Mouse (Mus musculus) embryonic facial prominence, embryonic 12.5 days (tissue): ENCODE measurements at regions not wholly inside any gene's neighbourhood (a gene's known extent, or its start where the extent isn't known, plus 50 kb on each side); places are given as distances from the start of the nearest gene placed in this dataset.

Source experiments
- ATAC-seq: fragments of 200-750 bp; cut with Nextera tagmentation; 2 replicates; pipeline ENCODE4 v1.8.0; 2017; ENCODE audit not compliant: insufficient number of reproducible peaks, insufficient read depth, low FRiP score, low TSS enrichment
- H3K27ac ChIP-seq: fragments of 300-500 bp; sonication (generic); 2 replicates; pipeline ENCODE4 v1.5.1; 2016; ENCODE audit warnings: mild to moderate bottlenecking
- H3K27me3 ChIP-seq: fragments of 300-500 bp; sonication (generic); 2 replicates; pipeline ENCODE4 v1.6.1; 2016; ENCODE audit warnings: mild to moderate bottlenecking, moderate library complexity
- H3K36me3 ChIP-seq: fragments of 300-500 bp; sonication (generic); 2 replicates; pipeline ENCODE4 v1.6.1; 2016; ENCODE audit warnings: mild to moderate bottlenecking
- H3K4me1 ChIP-seq: fragments of 300-500 bp; sonication (generic); 2 replicates; pipeline ENCODE4 v1.6.1; 2016
- H3K4me2 ChIP-seq: fragments of 300-500 bp; sonication (generic); replicated peaks from 2 replicates; pipeline ENCODE4 v1.6.1; 2016; ENCODE audit warnings: mild to moderate bottlenecking, moderate library complexity
- H3K4me3 ChIP-seq: fragments of 300-500 bp; sonication (generic); 2 replicates; pipeline ENCODE4 v1.5.1; 2016; ENCODE audit warnings: mild to moderate bottlenecking
- H3K9ac ChIP-seq: fragments of 300-500 bp; sonication (generic); 2 replicates; pipeline ENCODE4 v1.6.1; 2016; ENCODE audit warnings: mild to moderate bottlenecking, moderate library complexity
- H3K9me3 ChIP-seq: fragments of 300-500 bp; sonication (generic); 2 replicates; pipeline ENCODE4 v1.6.1; 2016; ENCODE audit warnings: mild to moderate bottlenecking, moderate library complexity
- WGBS: fragments of 180-500 bp; shearing (Covaris S2); methylation state at CpG from one replicate; pipeline ENCODE4 v1.1.7; 2016; 5-methylcytosine and 5-hydroxymethylcytosine counted together

GRCm38 (mm10) chr4:47692654-47693053 lies 218.2 kb downstream of the Sec61b start:
- H3K4me3 ChIP-seq = no peak overlapping the region
- no peaks in the 10 kb centered on the region for H3K27me3 ChIP-seq
- no peak overlapping the region for H3K9ac ChIP-seq
- H3K4me1 ChIP-seq = no peaks in the 10 kb centered on the region
- no peak overlapping the region for H3K27ac ChIP-seq
- no peak overlapping the region for H3K4me2 ChIP-seq
- ATAC-seq = no peak
- no peaks in the 10 kb centered on the region for H3K9me3 ChIP-seq
- H3K36me3 ChIP-seq = no peaks in the 10 kb centered on the region

- no peak for ATAC-seq
- H3K9me3 ChIP-seq = no peaks in the 10 kb centered on the region
- 84% methylated on average over 12 of the region's 12 CpGs for WGBS
Measured at GRCm38 (mm10) chr4:47693221-47693620, 218.8 kb downstream of the Sec61b start.

DNA sequence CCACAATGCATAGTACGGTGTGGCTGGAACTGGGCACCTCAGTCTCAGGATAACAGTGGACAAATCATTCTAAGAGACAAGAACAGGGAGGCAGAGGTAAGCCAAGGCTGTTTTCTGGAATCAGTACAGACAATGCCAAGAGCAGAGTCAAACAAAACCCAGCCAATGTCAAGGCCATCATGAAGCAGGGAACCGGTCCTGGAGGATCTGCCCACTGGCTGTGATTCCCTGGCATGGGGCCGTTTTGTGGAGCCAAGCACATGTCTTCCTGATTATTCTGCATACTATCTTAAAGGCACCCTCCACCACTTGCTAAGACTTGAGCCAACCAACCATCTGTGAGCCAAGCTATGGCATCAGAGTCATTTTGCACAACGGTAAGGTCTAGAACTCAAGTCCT lies 222.6 kb downstream of the Sec61b start:
- H3K9me3 ChIP-seq = no peaks in the 10 kb centered on the region
- H3K9ac ChIP-seq = no peak overlapping the region
- no peak overlapping the region for H3K4me3 ChIP-seq
- no peaks in the 10 kb centered on the region for H3K36me3 ChIP-seq
- H3K4me2 ChIP-seq = no peak overlapping the region
- H3K27ac ChIP-seq = no peak overlapping the region
- H3K27me3 ChIP-seq = no peaks in the 10 kb centered on the region
- no peaks in the 10 kb centered on the region for H3K4me1 ChIP-seq
- ATAC-seq = no peak
- 87% methylated on average over 4 of the region's 4 CpGs for WGBS

More at GRCm38 (mm10) chr4:47693221-47693620, 218.8 kb downstream of the Sec61b start:
- no peak overlapping the region for H3K9ac ChIP-seq
- H3K4me3 ChIP-seq = no peak overlapping the region
- no peak overlapping the region for H3K4me2 ChIP-seq
- no peaks in the 10 kb centered on the region for H3K27me3 ChIP-seq
- H3K27ac ChIP-seq = no peak overlapping the region
- no peaks in the 10 kb centered on the region for H3K36me3 ChIP-seq
- no peaks in the 10 kb centered on the region for H3K4me1 ChIP-seq

DNA sequence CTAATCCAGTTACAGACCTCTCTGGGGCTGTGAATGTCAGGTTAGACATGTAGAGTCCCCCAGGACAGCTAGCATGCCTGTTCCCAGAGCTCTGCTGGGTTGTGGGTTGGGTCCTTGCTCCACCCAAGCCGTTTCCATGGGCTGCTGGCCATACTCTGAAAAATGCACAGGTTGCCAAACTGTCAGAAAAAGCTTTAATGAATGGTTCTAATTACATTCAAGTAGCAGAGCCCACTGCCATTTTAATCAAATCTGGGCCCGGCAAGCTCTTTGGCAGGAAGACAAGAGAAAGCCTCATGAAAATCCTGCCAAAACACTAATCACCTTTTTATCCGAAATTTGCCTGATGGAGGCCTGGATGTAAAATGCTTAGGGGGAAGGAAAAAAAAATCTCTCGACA lies 224.1 kb downstream of the Sec61b start:
- no peaks in the 10 kb centered on the region for H3K9me3 ChIP-seq
- H3K27me3 ChIP-seq = no peaks in the 10 kb centered on the region
- no peak overlapping the region for H3K4me2 ChIP-seq
- ATAC-seq = no peak
- no peak overlapping the region for H3K27ac ChIP-seq
- H3K4me3 ChIP-seq = no peak overlapping the region
- 58% methylated on average over 4 of the region's 4 CpGs for WGBS
- no peaks in the 10 kb centered on the region for H3K36me3 ChIP-seq
- H3K4me1 ChIP-seq = no peaks in the 10 kb centered on the region
- no peak overlapping the region for H3K9ac ChIP-seq

DNA sequence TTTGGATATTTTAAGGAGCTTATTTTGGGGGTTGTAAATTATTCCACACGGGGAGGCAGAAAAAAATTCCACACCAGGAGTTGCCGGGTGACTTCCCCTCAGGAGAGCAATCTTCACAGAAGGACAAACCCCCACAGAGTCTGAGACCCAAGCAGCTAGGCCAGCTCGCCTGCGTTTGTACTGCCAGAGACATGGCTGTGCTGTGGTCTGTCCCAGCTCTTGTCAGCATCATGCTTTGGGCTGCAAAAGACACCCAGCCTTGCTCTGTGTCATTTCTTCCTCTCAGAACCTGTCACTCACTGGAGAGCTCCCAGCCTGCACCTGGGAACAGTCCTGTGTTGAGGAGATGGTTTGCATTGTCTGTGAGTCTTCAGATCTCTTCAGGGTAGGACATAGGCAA lies 224.5 kb downstream of the Sec61b start:
- Histone ChIP-seq H3K4me3 (no peak overlapping the region), H3K4me1 (no peaks in the 10 kb centered on the region), H3K36me3 (no peaks in the 10 kb centered on the region), H3K27ac (no peak overlapping the region), H3K9ac (no peak overlapping the region), H3K27me3 (no peaks in the 10 kb centered on the region), H3K4me2 (no peak overlapping the region), H3K9me3 (no peaks in the 10 kb centered on the region)
- no peak for ATAC-seq
- WGBS = 52% methylated on average over 4 of the region's 4 CpGs

DNA sequence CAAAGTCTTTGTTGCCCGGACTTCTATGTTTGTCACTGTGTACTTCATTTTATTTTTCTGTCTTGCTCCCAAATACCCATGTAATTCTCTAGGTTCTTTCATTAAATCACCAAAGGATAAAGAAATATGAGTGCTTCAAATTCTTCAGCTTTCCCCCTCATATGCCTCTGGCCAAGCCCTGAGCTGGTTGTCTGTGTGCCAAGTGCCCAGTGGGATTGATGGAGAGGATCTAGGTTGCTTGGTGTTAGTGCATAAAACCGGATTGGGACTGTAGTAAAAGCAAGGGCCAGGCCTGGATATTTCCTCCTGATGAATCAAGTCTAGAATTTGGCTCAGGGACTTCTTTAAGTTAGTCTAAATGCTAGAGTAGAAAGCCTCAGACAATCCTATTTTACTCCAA lies 229.0 kb downstream of the Sec61b start:
- H3K4me1 ChIP-seq = no peaks in the 10 kb centered on the region
- H3K9ac ChIP-seq = no peak overlapping the region
- H3K4me3 ChIP-seq = no peak overlapping the region
- no peak overlapping the region for H3K27ac ChIP-seq
- 87% methylated on average over 2 of the region's 2 CpGs for WGBS
- ATAC-seq = no peak
- no peaks in the 10 kb centered on the region for H3K27me3 ChIP-seq
- H3K4me2 ChIP-seq = no peak overlapping the region
- H3K9me3 ChIP-seq = no peaks in the 10 kb centered on the region
- no peaks in the 10 kb centered on the region for H3K36me3 ChIP-seq

GRCm38 (mm10) chr4:47704607-47705006 lies 230.1 kb downstream of the Sec61b start:
- Histone ChIP-seq H3K4me2 (no peak overlapping the region), H3K4me3 (no peak overlapping the region), H3K9me3 (no peaks in the 10 kb centered on the region), H3K27ac (no peak overlapping the region), H3K9ac (no peak overlapping the region), H3K4me1 (no peaks in the 10 kb centered on the region), H3K36me3 (no peaks in the 10 kb centered on the region), H3K27me3 (no peaks in the 10 kb centered on the region)
- no peak for ATAC-seq
- WGBS = 78% methylated on average over 4 of the region's 4 CpGs

DNA sequence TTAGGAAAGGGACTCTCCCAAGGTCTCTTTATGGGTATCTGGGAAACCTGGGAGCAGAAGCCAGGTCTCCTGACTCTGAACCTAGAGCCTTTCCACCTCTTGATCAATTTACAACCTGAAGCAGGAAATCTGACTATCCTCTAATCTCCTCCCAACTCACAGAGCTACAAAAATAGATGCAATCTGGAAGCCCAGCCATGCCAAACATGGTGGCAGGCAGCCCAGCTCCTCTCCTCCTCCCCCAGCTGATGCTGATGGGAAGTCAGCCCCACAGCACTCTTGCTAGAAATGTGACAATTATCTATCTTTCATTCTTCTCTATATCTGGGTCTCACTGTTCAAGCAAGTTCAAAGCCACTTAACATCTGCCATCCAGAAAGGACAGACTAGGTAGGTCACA lies 233.5 kb downstream of the Sec61b start:
- no peak overlapping the region for H3K27ac ChIP-seq
- no peak overlapping the region for H3K9ac ChIP-seq
- no peak overlapping the region for H3K4me3 ChIP-seq
- no peaks in the 10 kb centered on the region for H3K9me3 ChIP-seq
- H3K4me1 ChIP-seq = no peaks in the 10 kb centered on the region
- no peaks in the 10 kb centered on the region for H3K36me3 ChIP-seq
- no peaks in the 10 kb centered on the region for H3K27me3 ChIP-seq
- no peak for ATAC-seq
- H3K4me2 ChIP-seq = no peak overlapping the region

DNA sequence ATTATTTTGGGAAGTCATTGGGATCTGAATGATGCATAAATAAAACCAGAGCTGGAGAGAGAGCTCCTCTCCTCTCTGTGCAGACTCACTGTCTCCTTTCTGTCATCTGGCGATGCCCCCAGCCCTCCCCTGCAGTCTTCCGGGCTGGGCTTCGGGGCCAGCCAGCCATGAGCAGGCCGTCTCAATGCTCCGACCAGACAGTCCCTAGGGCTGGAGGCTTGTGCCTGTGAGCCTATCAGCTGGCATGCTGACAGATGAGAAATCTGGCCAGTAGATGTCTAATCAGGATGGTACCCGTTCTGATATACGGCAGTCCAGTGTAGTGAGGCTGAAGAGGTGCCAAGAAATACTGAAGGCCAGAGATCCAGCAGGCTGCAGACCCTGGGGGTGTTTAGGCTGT lies 238.9 kb downstream of the Sec61b start:
- WGBS = 53% methylated on average over 7 of the region's 7 CpGs
- H3K4me3 ChIP-seq = no peak overlapping the region
- ATAC-seq = no peak

GRCm38 (mm10) chr4:47724331-47725004 lies 250.0 kb downstream of the Sec61b start:
- H3K9ac ChIP-seq = 0 out of 2 replicates have a peak overlapping the region, but pooled peaks have one; percentile 19
- WGBS = 7% methylated on average over 8 of the region's 8 CpGs
- H3K9me3 ChIP-seq = 0 out of 2 replicates have a peak, but pooled peaks cover 3% of the 10 kb centered on the region
- no peak overlapping the region for H3K4me3 ChIP-seq
- no peaks in the 10 kb centered on the region for H3K36me3 ChIP-seq
- no peak overlapping the region for H3K27ac ChIP-seq
- no peak for ATAC-seq
- H3K4me1 ChIP-seq = 0 out of 2 replicates have a peak, but pooled peaks cover 8% of the 10 kb centered on the region
- 0 out of 2 replicates have a peak, but pooled peaks cover 7% of the 10 kb centered on the region for H3K27me3 ChIP-seq
- no peak overlapping the region for H3K4me2 ChIP-seq

More for the DNA sequence above, 238.9 kb downstream of the Sec61b start:
- Histone ChIP-seq H3K27me3 (no peaks in the 10 kb centered on the region), H3K9ac (no peak overlapping the region), H3K4me2 (no peak overlapping the region), H3K9me3 (no peaks in the 10 kb centered on the region), H3K27ac (no peak overlapping the region), H3K4me1 (no peaks in the 10 kb centered on the region), H3K36me3 (no peaks in the 10 kb centered on the region)

GRCm38 (mm10) chr4:47725005-47725340 lies 250.5 kb downstream of the Sec61b start:
- H3K27ac ChIP-seq = no peak overlapping the region
- no peak for ATAC-seq
- 0 out of 2 replicates have a peak, but pooled peaks cover 7% of the 10 kb centered on the region for H3K27me3 ChIP-seq
- H3K4me3 ChIP-seq = no peak overlapping the region
- 0 out of 2 replicates have a peak, but pooled peaks cover 3% of the 10 kb centered on the region for H3K9me3 ChIP-seq
- H3K36me3 ChIP-seq = no peaks in the 10 kb centered on the region
- WGBS = 10% methylated on average over 3 of the region's 3 CpGs
- H3K4me2 ChIP-seq = no peak overlapping the region
- H3K9ac ChIP-seq = no peak overlapping the region
- H3K4me1 ChIP-seq = 0 out of 2 replicates have a peak, but pooled peaks cover 8% of the 10 kb centered on the region

DNA sequence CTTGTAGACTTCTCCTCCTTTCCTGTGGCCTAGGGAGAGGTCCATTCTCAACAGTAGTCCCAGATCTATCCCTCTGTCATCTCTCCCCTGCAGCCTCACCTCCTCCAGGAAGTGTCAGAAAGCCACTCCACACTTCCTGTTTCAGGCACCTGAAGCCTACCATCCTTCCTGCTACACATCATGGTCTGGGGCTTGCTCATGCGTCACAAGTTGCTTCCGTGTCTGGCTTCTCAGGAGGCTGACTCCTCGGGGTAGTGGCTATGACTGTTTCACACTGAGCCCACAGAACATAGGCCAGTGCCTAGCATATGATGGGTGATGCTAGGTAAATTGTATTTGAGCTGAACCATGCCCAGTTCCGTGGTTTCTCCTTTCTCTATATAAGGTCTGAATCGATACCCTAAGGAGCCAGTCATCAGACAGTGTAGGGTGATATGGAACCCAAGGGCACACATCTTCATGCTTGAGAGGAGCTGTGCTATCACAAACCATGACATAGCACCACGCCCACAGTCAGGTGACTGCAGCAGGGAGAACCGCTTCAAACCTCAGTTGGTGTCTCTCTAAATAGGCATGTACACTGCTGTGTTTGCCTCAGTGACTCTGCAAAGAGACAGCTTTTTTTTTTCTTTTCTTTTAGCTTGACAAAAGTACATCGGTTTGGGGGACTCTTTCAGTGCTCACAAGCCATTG lies 272.2 kb downstream of the Sec61b start:
- no peaks in the 10 kb centered on the region for H3K4me1 ChIP-seq
- no peak overlapping the region for H3K9ac ChIP-seq
- ATAC-seq = no peak
- H3K27me3 ChIP-seq = no peaks in the 10 kb centered on the region
- WGBS = 87% methylated on average over 8 of the region's 8 CpGs
- no peak overlapping the region for H3K4me2 ChIP-seq
- H3K36me3 ChIP-seq = no peaks in the 10 kb centered on the region
- no peaks in the 10 kb centered on the region for H3K9me3 ChIP-seq
- H3K27ac ChIP-seq = no peak overlapping the region
- H3K4me3 ChIP-seq = no peak overlapping the region
